ENCODE assay signal across 12 mouse cellular contexts in the genomic region with DNA sequence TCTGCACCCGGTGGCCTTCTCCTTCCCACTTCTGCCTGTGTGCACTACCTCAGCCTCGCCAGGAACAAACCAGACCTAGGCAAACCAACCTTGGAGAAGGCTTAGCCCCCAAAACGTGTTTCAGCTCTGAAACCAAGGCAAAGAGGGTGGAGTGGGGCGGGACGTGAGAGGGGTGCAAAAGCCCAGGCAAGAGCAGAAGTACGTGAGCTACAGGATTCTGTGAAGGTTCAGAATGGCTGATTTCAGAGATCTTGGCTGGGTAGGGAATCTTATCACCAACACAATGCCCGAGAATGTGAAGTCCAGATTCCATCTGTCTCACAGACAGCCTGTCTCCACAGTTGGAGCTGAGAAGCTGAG. TPM values are rescaled to one million over a fixed set of nuclear protein-coding genes. Genes with fewer than 3 reads are reported as not detected.
A peak's percentile ranks its signal among the peaks of the same experiment; 100 is the strongest.
DNase-seq lines count a peak whose midpoint lies in the region; ATAC-seq lines count a peak whose summit lies in the region.
"Had no signal": no experiment of that assay in that cellular context is flagged by ENCODE, and none has a peak within 500 bp of the region (broad histone marks: within the 10 kb centered on the region; RNA-seq: fewer than 3 reads in every experiment).

No protein-coding gene starts in this region.

- peak overlapping the region; percentile 90 for H3K27ac ChIP-seq in heart, embryonic 12.5 days (ENCODE audit: poor library complexity, severe bottlenecking)
- H3K27ac ChIP-seq in limb, embryonic 11.5 days (replicated peaks; ENCODE audit: low read depth, low read length): peak overlapping the region; percentile 89
- H3K27ac ChIP-seq in stomach, embryonic 14.5 days (ENCODE audit: low read length): peak overlapping the region; percentile 88
- no peak overlapping the region for H3K27ac ChIP-seq in midbrain, embryonic 14.5 days (replicated peaks; ENCODE audit: low read depth, low read length)
- H3K27ac ChIP-seq: forebrain, embryonic 15.5 days; midbrain, embryonic 10.5 days; neural tube, embryonic 15.5 days had no signal

- peaks cover 77% of the 10 kb centered on the region for H3K4me1 ChIP-seq in heart, embryonic 12.5 days (replicated peaks)
- H3K4me1 ChIP-seq in megakaryocyte, embryonic 14.5 days: peaks cover 98% of the 10 kb centered on the region
- H3K4me1 ChIP-seq in limb, embryonic 11.5 days (ENCODE audit: control insufficient read depth, insufficient read depth, low read length): peaks cover 36% of the 10 kb centered on the region
- H3K4me1 ChIP-seq in stomach, embryonic 14.5 days (ENCODE audit: control insufficient read depth, insufficient read depth, low read length): peaks cover 41% of the 10 kb centered on the region
- no peaks in the 10 kb centered on the region for H3K4me1 ChIP-seq in midbrain, embryonic 14.5 days (ENCODE audit: control insufficient read depth, insufficient read depth, low read length)

- 19% methylated on average over 7 of the region's 7 CpGs for WGBS in heart, embryonic 12.5 days
- WGBS in limb, embryonic 11.5 days: 34% methylated on average over 7 of the region's 7 CpGs
- WGBS in stomach, embryonic 14.5 days: 45% methylated on average over 7 of the region's 7 CpGs
- WGBS in midbrain, embryonic 14.5 days: 76% methylated on average over 7 of the region's 7 CpGs

- no peak for DNase-seq in heart, adult 11 months
- no peak for DNase-seq in limb, embryonic 11.5 days (ENCODE audit: low spot score)
- DNase-seq in MN1 (ENCODE audit: low spot score): no peak
- DNase-seq in midbrain, embryonic 14.5 days: no peak
- DNase-seq: cerebellum, postnatal 36 days had no signal

- no peaks in the 10 kb centered on the region for H3K36me3 ChIP-seq in heart, embryonic 12.5 days
- peaks cover 29% of the 10 kb centered on the region for H3K36me3 ChIP-seq in megakaryocyte, embryonic 14.5 days (replicated peaks; ENCODE audit: low read length)
- no peaks in the 10 kb centered on the region for H3K36me3 ChIP-seq in limb, embryonic 11.5 days (ENCODE audit: control insufficient read depth, insufficient read depth, low read length)
- H3K36me3 ChIP-seq in stomach, embryonic 14.5 days (ENCODE audit: control insufficient read depth, insufficient read depth, low read length): no peaks in the 10 kb centered on the region
- no peaks in the 10 kb centered on the region for H3K36me3 ChIP-seq in midbrain, embryonic 14.5 days (ENCODE audit: control insufficient read depth, insufficient read depth, low read length)
- H3K36me3 ChIP-seq: forebrain, embryonic 15.5 days; midbrain, embryonic 10.5 days; neural tube, embryonic 15.5 days had no signal

- no peaks in the 10 kb centered on the region for H3K27me3 ChIP-seq in heart, embryonic 12.5 days (replicated peaks)
- no peaks in the 10 kb centered on the region for H3K27me3 ChIP-seq in megakaryocyte, embryonic 14.5 days (replicated peaks)
- no peaks in the 10 kb centered on the region for H3K27me3 ChIP-seq in limb, embryonic 11.5 days (ENCODE audit: control insufficient read depth, insufficient read depth, low read length)
- H3K27me3 ChIP-seq in stomach, embryonic 14.5 days (ENCODE audit: control insufficient read depth, insufficient read depth, low read length): no peaks in the 10 kb centered on the region
- no peaks in the 10 kb centered on the region for H3K27me3 ChIP-seq in midbrain, embryonic 14.5 days (ENCODE audit: control insufficient read depth, insufficient read depth, low read length)
- H3K27me3 ChIP-seq: forebrain, embryonic 15.5 days; neural tube, embryonic 15.5 days had no signal

- H3K4me3 ChIP-seq in heart, embryonic 12.5 days: no peak overlapping the region
- peak overlapping the region; percentile 81 for H3K4me3 ChIP-seq in megakaryocyte, embryonic 14.5 days (replicated peaks)
- no peak overlapping the region for H3K4me3 ChIP-seq in limb, embryonic 11.5 days (ENCODE audit: low read depth, low read length)
- H3K4me3 ChIP-seq in stomach, embryonic 14.5 days (ENCODE audit: low read depth, low read length): no peak overlapping the region
- no peak overlapping the region for H3K4me3 ChIP-seq in midbrain, embryonic 14.5 days (replicated peaks; ENCODE audit: low read depth, low read length)
- H3K4me3 ChIP-seq: forebrain, embryonic 15.5 days; midbrain, embryonic 10.5 days; neural tube, embryonic 15.5 days had no signal

- H3K9me3 ChIP-seq in heart, embryonic 12.5 days (replicated peaks): peaks cover 8% of the 10 kb centered on the region
- peaks cover 12% of the 10 kb centered on the region for H3K9me3 ChIP-seq in megakaryocyte, embryonic 14.5 days
- H3K9me3 ChIP-seq in limb, embryonic 11.5 days (ENCODE audit: control insufficient read depth, low read length): no peaks in the 10 kb centered on the region
- no peaks in the 10 kb centered on the region for H3K9me3 ChIP-seq in stomach, embryonic 14.5 days (ENCODE audit: control insufficient read depth, low read depth, low read length)
- H3K9me3 ChIP-seq in midbrain, embryonic 14.5 days (ENCODE audit: control insufficient read depth, low read length): no peaks in the 10 kb centered on the region
- H3K9me3 ChIP-seq: forebrain, embryonic 15.5 days; midbrain, embryonic 10.5 days; neural tube, embryonic 15.5 days had no signal

- ATAC-seq in heart, embryonic 12.5 days (ENCODE audit: insufficient number of reproducible peaks, low FRiP score): peak; percentile 4; the same call in 1 of the 2 replicates
- no peak for ATAC-seq in megakaryocyte, adult 5-6 weeks (ENCODE audit: poor library complexity, severe bottlenecking)
- ATAC-seq in limb, embryonic 11.5 days (ENCODE audit: insufficient number of reproducible peaks, low FRiP score, low TSS enrichment, low read depth): no peak
- ATAC-seq in stomach, embryonic 14.5 days (ENCODE audit: insufficient number of reproducible peaks, insufficient read depth, low FRiP score, low read depth): no peak
- ATAC-seq in midbrain, embryonic 14.5 days (ENCODE audit: low FRiP score, low TSS enrichment): no peak
- ATAC-seq: forebrain, embryonic 15.5 days had no signal

- 0 out of 2 replicates have a peak overlapping the region, but pooled peaks have one; percentile 1 for H3K4me2 ChIP-seq in heart, embryonic 12.5 days
- H3K4me2 ChIP-seq in limb, embryonic 11.5 days (ENCODE audit: low read depth, severe bottlenecking): no peak overlapping the region
- no peak overlapping the region for H3K4me2 ChIP-seq in stomach, embryonic 14.5 days (replicated peaks; ENCODE audit: low read depth, low read length)
- no peak overlapping the region for H3K4me2 ChIP-seq in midbrain, embryonic 14.5 days (ENCODE audit: low read length)
- H3K4me2 ChIP-seq: forebrain, embryonic 15.5 days; neural tube, embryonic 15.5 days had no signal

- no peak overlapping the region for H3K9ac ChIP-seq in heart, embryonic 12.5 days
- no peak overlapping the region for H3K9ac ChIP-seq in limb, embryonic 11.5 days (ENCODE audit: low read length)
- no peak overlapping the region for H3K9ac ChIP-seq in stomach, embryonic 14.5 days (replicated peaks; ENCODE audit: low read depth, low read length)
- H3K9ac ChIP-seq in midbrain, embryonic 14.5 days (replicated peaks; ENCODE audit: low read length): no peak overlapping the region
- H3K9ac ChIP-seq: forebrain, embryonic 15.5 days; neural tube, embryonic 15.5 days had no signal

RNA-seq across cellular contexts. Expression of a gene that starts 41.4 kb away (rescaled TPM):
- 46.5 and 47.1 TPM in 2 replicates for polyA plus RNA-seq in heart, embryonic 12.5 days (2016; fragmentation: Nextera tagmentation; extraction: Ambion mirVana)
- 1.9 and 6.5 TPM in 2 replicates for polyA plus RNA-seq in megakaryocyte, embryonic 14.5 days (2012; ENCODE audit: insufficient read depth, low replicate concordance)
- 41.7 and 51.1 TPM in 2 replicates for total RNA-seq in megakaryocyte, adult 5-6 weeks (2015)
- total RNA-seq in megakaryocyte, adult 5-6 weeks (2017): 68.3 and 71.2 TPM in 2 replicates
- polyA plus RNA-seq in limb, embryonic 11.5 days (2014; fragmentation: Nextera tagmentation; extraction: Ambion mirVana): 5.3 and 6.0 TPM in 2 replicates
- polyA plus RNA-seq in stomach, embryonic 14.5 days (2014; fragmentation: Nextera tagmentation; extraction: Ambion mirVana): 23.5 and 27.1 TPM in 2 replicates
- polyA plus RNA-seq in midbrain, embryonic 14.5 days (2014; fragmentation: Nextera tagmentation; extraction: Ambion mirVana): 2.8 and 5.6 TPM in 2 replicates

RNA-seq across cellular contexts. Expression of a gene that starts 53.7 kb away (rescaled TPM):
- polyA plus RNA-seq in heart, embryonic 12.5 days (2016; fragmentation: Nextera tagmentation; extraction: Ambion mirVana): 55.6 and 62.5 TPM in 2 replicates
- 1.3 and 5.0 TPM in 2 replicates for polyA plus RNA-seq in megakaryocyte, embryonic 14.5 days (2012; ENCODE audit: insufficient read depth, low replicate concordance)
- total RNA-seq in megakaryocyte, adult 5-6 weeks (2015): 3.7 and 4.9 TPM in 2 replicates
- 2.1 and 2.7 TPM in 2 replicates for total RNA-seq in megakaryocyte, adult 5-6 weeks (2017)
- 53.9 and 56.4 TPM in 2 replicates for polyA plus RNA-seq in limb, embryonic 11.5 days (2014; fragmentation: Nextera tagmentation; extraction: Ambion mirVana)
- 44.8 and 49.7 TPM in 2 replicates for polyA plus RNA-seq in stomach, embryonic 14.5 days (2014; fragmentation: Nextera tagmentation; extraction: Ambion mirVana)
- 46.4 and 50.6 TPM in 2 replicates for polyA plus RNA-seq in midbrain, embryonic 14.5 days (2014; fragmentation: Nextera tagmentation; extraction: Ambion mirVana)
